ENCODE assay signal across 14 mouse cellular contexts in genomic region chr11:50222559-50223276, GRCm38 (mm10). TPM values are rescaled to one million over a fixed set of nuclear protein-coding genes. Genes with fewer than 3 reads are reported as not detected.
DNase-seq lines count a peak whose midpoint lies in the region; ATAC-seq and TF ChIP-seq lines count a peak whose summit lies in the region.
"Had no signal": no experiment of that assay in that cellular context is flagged by ENCODE, and none has a peak within 500 bp of the region (broad histone marks: within the 10 kb centered on the region; RNA-seq: fewer than 3 reads in every experiment).

No protein-coding gene starts in this region.

- WGBS in liver, embryonic 11.5 days: 63% methylated on average over 7 of the region's 7 CpGs
- WGBS in forebrain, postnatal 0 days: 38% methylated on average over 7 of the region's 7 CpGs
- WGBS in neural tube, embryonic 13.5 days: 46% methylated on average over 7 of the region's 7 CpGs

- peaks cover 44% of the 10 kb centered on the region for H3K4me1 ChIP-seq in liver, embryonic 11.5 days (replicated peaks; ENCODE audit: control insufficient read depth, insufficient read depth, low read length)
- H3K4me1 ChIP-seq in forebrain, postnatal 0 days (ENCODE audit: insufficient read depth): peaks cover 18% of the 10 kb centered on the region
- H3K4me1 ChIP-seq in neural tube, embryonic 13.5 days (replicated peaks): peaks cover 42% of the 10 kb centered on the region

- no peaks in the 10 kb centered on the region for H3K9me3 ChIP-seq in liver, embryonic 11.5 days (ENCODE audit: control insufficient read depth, low read length)
- H3K9me3 ChIP-seq in forebrain, postnatal 0 days (ENCODE audit: low read length): no peaks in the 10 kb centered on the region
- no peaks in the 10 kb centered on the region for H3K9me3 ChIP-seq in neural tube, embryonic 13.5 days
- H3K9me3 ChIP-seq: embryonic facial prominence, embryonic 15.5 days had no signal

- H3K9ac ChIP-seq in liver, embryonic 11.5 days (ENCODE audit: low read depth, low read length): no peak overlapping the region
- no peak overlapping the region; the same call in 1 of the 2 replicates for H3K9ac ChIP-seq in forebrain, postnatal 0 days
- H3K9ac ChIP-seq in neural tube, embryonic 13.5 days: peak overlapping the region; percentile 99
- H3K9ac ChIP-seq: embryonic facial prominence, embryonic 15.5 days had no signal

- peak overlapping the region; percentile 99 for H3K4me2 ChIP-seq in liver, embryonic 11.5 days
- peak overlapping the region; percentile 94; the same call in 1 of the 2 replicates for H3K4me2 ChIP-seq in forebrain, postnatal 0 days (ENCODE audit: low read depth)
- peak overlapping the region; percentile 98 for H3K4me2 ChIP-seq in neural tube, embryonic 13.5 days
- H3K4me2 ChIP-seq: embryonic facial prominence, embryonic 15.5 days had no signal

- no peak for TF ChIP-seq CTCF in forebrain, postnatal 0 days (IDR thresholded peaks at IDR 0.05; ENCODE audit: low read depth)

- DNase-seq in liver, embryonic 11.5 days (ENCODE audit: low spot score): no peak
- DNase-seq in liver: no peak
- no peak for DNase-seq in forebrain, postnatal 0 days
- DNase-seq in kidney, postnatal 14 days: peak; percentile 69
- no peak for DNase-seq in left cerebral cortex, postnatal 36 days (ENCODE audit: low spot score in 2 of 2)
- no peak for DNase-seq in right cerebral cortex, postnatal 14 days
- no peak for DNase-seq in thymus, postnatal 4 days
- DNase-seq: adrenal gland, postnatal 14 days; cerebellum, adult 9-11 months; heart, postnatal 36 days; lung, adult 2 months; spleen, adult 18-20 months had no signal

- H3K27me3 ChIP-seq in liver, embryonic 11.5 days (replicated peaks; ENCODE audit: control insufficient read depth, insufficient read depth, low read length): no peaks in the 10 kb centered on the region
- H3K27me3 ChIP-seq in forebrain, postnatal 0 days (ENCODE audit: insufficient read depth, low read length): no peaks in the 10 kb centered on the region
- H3K27me3 ChIP-seq in neural tube, embryonic 13.5 days: no peaks in the 10 kb centered on the region
- H3K27me3 ChIP-seq: embryonic facial prominence, embryonic 15.5 days had no signal

- no peak overlapping the region for H3K4me3 ChIP-seq in liver, embryonic 11.5 days (ENCODE audit: low read depth, low read length)
- no peak overlapping the region for H3K4me3 ChIP-seq in forebrain, postnatal 0 days (ENCODE audit: low read depth, low read length)
- peak overlapping the region; percentile 90 for H3K4me3 ChIP-seq in neural tube, embryonic 13.5 days
- H3K4me3 ChIP-seq: embryonic facial prominence, embryonic 15.5 days had no signal

- H3K27ac ChIP-seq in liver, embryonic 11.5 days (ENCODE audit: low read depth, low read length): no peak overlapping the region
- H3K27ac ChIP-seq in forebrain, postnatal 0 days (ENCODE audit: low read depth, low read length): no peak overlapping the region
- H3K27ac ChIP-seq in neural tube, embryonic 13.5 days (replicated peaks): 0 out of 2 replicates have a peak overlapping the region, but pooled peaks have one; percentile 3
- H3K27ac ChIP-seq: embryonic facial prominence, embryonic 15.5 days had no signal

- intact Hi-C loops in left cerebral cortex, postnatal 36 days (cut with DNase I): no loop called here

- no peaks in the 10 kb centered on the region for H3K36me3 ChIP-seq in liver, embryonic 11.5 days (ENCODE audit: control insufficient read depth, insufficient read depth, low read length)
- peaks cover 5% of the 10 kb centered on the region; the same call in 1 of the 2 replicates for H3K36me3 ChIP-seq in forebrain, postnatal 0 days (ENCODE audit: insufficient read depth)
- no peaks in the 10 kb centered on the region; the same call in 1 of the 2 replicates for H3K36me3 ChIP-seq in neural tube, embryonic 13.5 days
- H3K36me3 ChIP-seq: embryonic facial prominence, embryonic 15.5 days had no signal

- ATAC-seq in liver, embryonic 11.5 days (replicated peaks; ENCODE audit: low FRiP score): no peak
- ATAC-seq in forebrain, postnatal 0 days: no peak
- ATAC-seq in neural tube, embryonic 13.5 days (ENCODE audit: low read depth): no peak

RNA-seq across cellular contexts. Expression of gene Mgat4b, which starts 12.0 kb away (rescaled TPM):
- polyA plus RNA-seq in liver, embryonic 11.5 days (2014; fragmentation: Nextera tagmentation; extraction: Ambion mirVana): 22.3 and 25.4 TPM in 2 replicates
- 106 and 107 TPM in 2 replicates for total RNA-seq in forebrain, postnatal 0 days (2014; rRNA removed)
- polyA plus RNA-seq in forebrain, postnatal 0 days (2015; fragmentation: Nextera tagmentation; extraction: Ambion mirVana): 75.4 and 91.8 TPM in 2 replicates
- polyA plus RNA-seq in neural tube, embryonic 13.5 days (2015; fragmentation: Nextera tagmentation; extraction: Ambion mirVana): 52.8 and 56.6 TPM in 2 replicates
- 10 to 100 TPM; 64.9 to 80.2 TPM for total RNA-seq in left cerebral cortex, postnatal 36 days (2021)

RNA-seq across cellular contexts. Expression of gene Sqstm1, which starts 12.1 kb away (rescaled TPM):
- 176 and 177 TPM in 2 replicates for polyA plus RNA-seq in liver, embryonic 11.5 days (2014; fragmentation: Nextera tagmentation; extraction: Ambion mirVana)
- 303 and 330 TPM in 2 replicates for total RNA-seq in forebrain, postnatal 0 days (2014; rRNA removed)
- 413 and 423 TPM in 2 replicates for polyA plus RNA-seq in forebrain, postnatal 0 days (2015; fragmentation: Nextera tagmentation; extraction: Ambion mirVana)
- 337 and 343 TPM in 2 replicates for polyA plus RNA-seq in neural tube, embryonic 13.5 days (2015; fragmentation: Nextera tagmentation; extraction: Ambion mirVana)
- 100 to 1,000 TPM; 460 to 526 TPM for total RNA-seq in left cerebral cortex, postnatal 36 days (2021)

RNA-seq across cellular contexts. Expression of gene Ltc4s, which starts 15.7 kb away (rescaled TPM):
- polyA plus RNA-seq in liver, embryonic 11.5 days (2014; fragmentation: Nextera tagmentation; extraction: Ambion mirVana): 0.82 and 2.6 TPM in 2 replicates
- total RNA-seq in forebrain, postnatal 0 days (2014; rRNA removed): 1.5 and 6.1 TPM in 2 replicates
- 6.1 TPM in 2 replicates for polyA plus RNA-seq in forebrain, postnatal 0 days (2015; fragmentation: Nextera tagmentation; extraction: Ambion mirVana)
- polyA plus RNA-seq in neural tube, embryonic 13.5 days (2015; fragmentation: Nextera tagmentation; extraction: Ambion mirVana): 1.8 and 2.6 TPM in 2 replicates
- 10 to 100 TPM in 1 of 2 experiments, 1 to 10 TPM in 1; 7.7 to 10.9 TPM for total RNA-seq in left cerebral cortex, postnatal 36 days (2021)

RNA-seq across cellular contexts. Expression of gene Mrnip, which starts 48.5 kb away (rescaled TPM):
- 13.9 and 18.7 TPM in 2 replicates for polyA plus RNA-seq in liver, embryonic 11.5 days (2014; fragmentation: Nextera tagmentation; extraction: Ambion mirVana)
- 28.7 and 37.5 TPM in 2 replicates for total RNA-seq in forebrain, postnatal 0 days (2014; rRNA removed)
- 29.4 and 32.2 TPM in 2 replicates for polyA plus RNA-seq in forebrain, postnatal 0 days (2015; fragmentation: Nextera tagmentation; extraction: Ambion mirVana)
- polyA plus RNA-seq in neural tube, embryonic 13.5 days (2015; fragmentation: Nextera tagmentation; extraction: Ambion mirVana): 23.1 and 31.9 TPM in 2 replicates
- total RNA-seq in left cerebral cortex, postnatal 36 days (2021): 10 to 100 TPM; 15.4 to 15.7 TPM
